Comparison of ENCODE assay signal across 8 mouse cellular contexts in the genomic region with DNA sequence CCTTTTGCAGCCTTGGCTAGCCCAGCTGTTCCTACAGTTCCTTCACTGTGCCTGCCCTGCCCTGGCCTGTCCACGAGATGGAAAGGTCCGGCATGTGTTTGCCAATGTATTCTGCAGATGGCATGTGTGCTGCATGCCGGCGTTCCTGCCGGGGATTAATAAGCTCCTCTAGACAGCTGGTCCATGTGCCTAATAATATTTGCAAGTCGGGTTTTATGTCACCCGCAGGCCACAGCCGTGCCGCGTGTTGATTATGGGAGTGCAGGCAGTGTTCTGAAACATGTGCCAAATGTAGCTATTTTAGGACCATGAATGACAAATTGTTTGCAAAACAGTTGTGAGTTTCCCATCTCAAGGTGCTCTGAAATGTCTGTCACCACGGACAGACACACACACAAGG.
A peak's percentile ranks its signal among the peaks of the same experiment; 100 is the strongest.
DNase-seq lines count a peak whose midpoint lies in the region; ATAC-seq lines count a peak whose summit lies in the region.

No protein-coding gene starts in this region.

- H3K27me3 ChIP-seq in forebrain, embryonic 12.5 days, result peaks cover 19% of the 10 kb centered on the region; the same call in 1 of the 2 replicates
- H3K27me3 ChIP-seq in forebrain, embryonic 10.5 days (ENCODE audit: poor library complexity, severe bottlenecking), result peaks cover 33% of the 10 kb centered on the region
- H3K27me3 ChIP-seq in limb, embryonic 15.5 days, result no peaks in the 10 kb centered on the region

- no peaks in the 10 kb centered on the region for H3K9me3 ChIP-seq in forebrain, embryonic 12.5 days
- H3K9me3 ChIP-seq in forebrain, embryonic 10.5 days, result no peaks in the 10 kb centered on the region
- H3K9me3 ChIP-seq in limb, embryonic 15.5 days, result no peaks in the 10 kb centered on the region

- intact Hi-C loops in heart, postnatal 25 days (cut with DNase I), result loop anchor here (5.0 kb wide), 2 partner anchors 76 to 196 kb away; partner anchors contain the start of genes Rev3l and Traf3ip2
- intact Hi-C loops in left cerebral cortex, postnatal 10 days (cut with DNase I), result no loop called here

- H3K9ac ChIP-seq in forebrain, embryonic 12.5 days, result no peak overlapping the region
- no peak overlapping the region for H3K9ac ChIP-seq in limb, embryonic 15.5 days

- ATAC-seq in forebrain, embryonic 12.5 days (ENCODE audit: low FRiP score), result no peak
- peak; percentile 45; the same call in 1 of the 2 replicates for ATAC-seq in limb, embryonic 15.5 days (ENCODE audit: insufficient number of reproducible peaks, low FRiP score, low TSS enrichment, low read depth)

- no peak overlapping the region for H3K4me3 ChIP-seq in forebrain, embryonic 12.5 days (replicated peaks)
- no peak overlapping the region for H3K4me3 ChIP-seq in forebrain, embryonic 10.5 days
- no peak overlapping the region for H3K4me3 ChIP-seq in limb, embryonic 15.5 days

- DNase-seq in forebrain, embryonic 10.5 days (ENCODE audit: extremely low spot score, low spot score), result no peak
- DNase-seq in cerebellum, postnatal 25 days, result peak; percentile 57 to 65
- peak; percentile 23 for DNase-seq in heart, postnatal 25 days (ENCODE audit: low spot score)
- no peak for DNase-seq in urinary bladder, postnatal 10 days (ENCODE audit: low spot score)
- no peak for DNase-seq in spleen, adult 12 weeks (ENCODE audit: low spot score)
- DNase-seq in left cerebral cortex, postnatal 10 days (ENCODE audit: extremely low spot score in 1 of 2, low spot score in 2 of 2), result no peak

- no peak overlapping the region for H3K4me2 ChIP-seq in forebrain, embryonic 12.5 days
- H3K4me2 ChIP-seq in limb, embryonic 15.5 days, result no peak overlapping the region

- peaks cover 63% of the 10 kb centered on the region for H3K4me1 ChIP-seq in forebrain, embryonic 12.5 days
- H3K4me1 ChIP-seq in forebrain, embryonic 10.5 days, result peaks cover 64% of the 10 kb centered on the region
- peaks cover 68% of the 10 kb centered on the region for H3K4me1 ChIP-seq in limb, embryonic 15.5 days

- H3K27ac ChIP-seq in forebrain, embryonic 12.5 days, result peak overlapping the region; percentile 56; the same call in 1 of the 2 replicates
- H3K27ac ChIP-seq in forebrain, embryonic 10.5 days, result no peak overlapping the region
- peak overlapping the region; percentile 81 for H3K27ac ChIP-seq in limb, embryonic 15.5 days

- WGBS in forebrain, embryonic 12.5 days, result 84% methylated on average over 11 of the region's 11 CpGs
- WGBS in forebrain, embryonic 10.5 days, result 95% methylated on average over 11 of the region's 11 CpGs
- 27% methylated on average over 11 of the region's 11 CpGs for WGBS in limb, embryonic 15.5 days

- H3K36me3 ChIP-seq in forebrain, embryonic 12.5 days (replicated peaks), result peaks cover 54% of the 10 kb centered on the region
- H3K36me3 ChIP-seq in forebrain, embryonic 10.5 days (replicated peaks), result peaks cover 48% of the 10 kb centered on the region
- H3K36me3 ChIP-seq in limb, embryonic 15.5 days, result no peaks in the 10 kb centered on the region

Comparison
In these comparisons a context has a peak if more than half of its experiments do, and no peak if none do; other contexts are left out.
1. DNase-seq: peak in cerebellum, postnatal 25 days (2 of 2) and heart, postnatal 25 days (single experiment); none in forebrain, embryonic 10.5 days (single experiment), urinary bladder, postnatal 10 days (single experiment), spleen, adult 12 weeks (single experiment) and left cerebral cortex, postnatal 10 days (0 of 2).